Mouse (Mus musculus): ENCODE data around the gene Tex2.

Gene Tex2

GRCm38 (mm10) chr11:106550398-106550797 is 62.8 kb downstream of the Tex2 start:
- no peak for DNase-seq (ENCODE audit: extremely low spot score, low read depth, low spot score)

- no peak for DNase-seq (ENCODE audit: extremely low spot score, low read depth, low spot score)
Observed at GRCm38 (mm10) chr11:106546081-106546480, 67.1 kb downstream of the Tex2 start.

- no peak for DNase-seq (ENCODE audit: extremely low spot score, low read depth, low spot score)
Observed at GRCm38 (mm10) chr11:106544916-106545315, 68.3 kb downstream of the Tex2 start.

GRCm38 (mm10) chr11:106544133-106544532 is 69.1 kb downstream of the Tex2 start:
- no peak for DNase-seq (ENCODE audit: extremely low spot score, low read depth, low spot score)

- DNase-seq (ENCODE audit: extremely low spot score, low read depth, low spot score), result no peak
Observed at GRCm38 (mm10) chr11:106543006-106543405, 70.2 kb downstream of the Tex2 start.

GRCm38 (mm10) chr11:106542385-106542784 is 70.8 kb downstream of the Tex2 start:
- DNase-seq (ENCODE audit: extremely low spot score, low read depth, low spot score), result no peak

- no peak for DNase-seq (ENCODE audit: extremely low spot score, low read depth, low spot score)
Observed at GRCm38 (mm10) chr11:106540506-106541268, 72.5 kb downstream of the Tex2 start.

- no peak for DNase-seq (ENCODE audit: extremely low spot score, low read depth, low spot score)
Observed at GRCm38 (mm10) chr11:106536253-106536912, 76.8 kb downstream of the Tex2 start.

- DNase-seq (ENCODE audit: extremely low spot score, low read depth, low spot score), result no peak
Observed at GRCm38 (mm10) chr11:106535660-106536252, 77.5 kb downstream of the Tex2 start.

- no peak for DNase-seq (ENCODE audit: extremely low spot score, low read depth, low spot score)
Observed at GRCm38 (mm10) chr11:106532248-106532790, 80.9 kb downstream of the Tex2 start.

GRCm38 (mm10) chr11:106529786-106530185 is 83.4 kb downstream of the Tex2 start:
- DNase-seq (ENCODE audit: extremely low spot score, low read depth, low spot score), result no peak

- DNase-seq (ENCODE audit: extremely low spot score, low read depth, low spot score), result no peak
Observed at GRCm38 (mm10) chr11:106529113-106529512, 84.1 kb downstream of the Tex2 start.

GRCm38 (mm10) chr11:106527926-106528325 is 85.3 kb downstream of the Tex2 start:
- DNase-seq (ENCODE audit: extremely low spot score, low read depth, low spot score), result no peak

- no peak for DNase-seq (ENCODE audit: extremely low spot score, low read depth, low spot score)
Observed at GRCm38 (mm10) chr11:106527147-106527821, 85.9 kb downstream of the Tex2 start.

GRCm38 (mm10) chr11:106522538-106522937 is 90.7 kb downstream of the Tex2 start:
- no peak for DNase-seq (ENCODE audit: extremely low spot score, low read depth, low spot score)

- DNase-seq (ENCODE audit: extremely low spot score, low read depth, low spot score), result no peak
Observed at GRCm38 (mm10) chr11:106521612-106522011, 91.6 kb downstream of the Tex2 start.

- no peak for DNase-seq (ENCODE audit: extremely low spot score, low read depth, low spot score)
Observed at GRCm38 (mm10) chr11:106520404-106520803, 92.8 kb downstream of the Tex2 start.

- DNase-seq (ENCODE audit: extremely low spot score, low read depth, low spot score), result no peak
Observed at GRCm38 (mm10) chr11:106519519-106519918, 93.7 kb downstream of the Tex2 start.

- DNase-seq (ENCODE audit: extremely low spot score, low read depth, low spot score), result no peak
Observed at GRCm38 (mm10) chr11:106518391-106518790, 94.8 kb downstream of the Tex2 start.

- no peak for DNase-seq (ENCODE audit: extremely low spot score, low read depth, low spot score)
Observed at GRCm38 (mm10) chr11:106515079-106515745, 98.0 kb downstream of the Tex2 start.

- no peak for DNase-seq (ENCODE audit: extremely low spot score, low read depth, low spot score)
Observed at GRCm38 (mm10) chr11:106514446-106514845, 98.8 kb downstream of the Tex2 start.
